Mouse (Mus musculus) urinary bladder, postnatal 25 days (tissue): ENCODE results near the gene Apaf1.

Experiments used
- DNase-seq: peaks from one replicate; pipeline ENCODE4 v3.0.0; 2022; ENCODE audit warnings: low spot score

Gene Apaf1

GRCm38 (mm10) chr10:90974491-90974890 is 108.1 kb downstream of the Apaf1 start:
- DNase-seq = no peak

DNA sequence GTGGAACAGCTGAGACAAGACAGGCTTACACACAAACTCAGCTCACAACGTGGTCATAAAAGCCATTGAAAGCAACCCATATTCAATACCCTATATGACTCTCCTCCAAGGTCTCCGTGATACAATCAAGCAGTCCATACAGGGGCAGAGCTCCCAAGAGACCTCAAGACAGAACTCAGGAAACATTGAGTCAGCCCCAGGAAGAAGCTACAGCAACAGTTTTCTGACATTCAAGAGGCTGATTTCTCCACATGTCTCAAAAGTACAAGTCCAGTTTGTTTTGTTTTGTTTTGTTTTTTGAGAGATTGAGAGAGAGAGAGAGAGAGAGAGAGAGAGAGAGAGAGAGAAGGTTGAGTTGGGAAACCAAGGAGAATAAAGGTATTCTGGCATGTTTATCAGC is 108.5 kb downstream of the Apaf1 start:
- DNase-seq = no peak

DNA sequence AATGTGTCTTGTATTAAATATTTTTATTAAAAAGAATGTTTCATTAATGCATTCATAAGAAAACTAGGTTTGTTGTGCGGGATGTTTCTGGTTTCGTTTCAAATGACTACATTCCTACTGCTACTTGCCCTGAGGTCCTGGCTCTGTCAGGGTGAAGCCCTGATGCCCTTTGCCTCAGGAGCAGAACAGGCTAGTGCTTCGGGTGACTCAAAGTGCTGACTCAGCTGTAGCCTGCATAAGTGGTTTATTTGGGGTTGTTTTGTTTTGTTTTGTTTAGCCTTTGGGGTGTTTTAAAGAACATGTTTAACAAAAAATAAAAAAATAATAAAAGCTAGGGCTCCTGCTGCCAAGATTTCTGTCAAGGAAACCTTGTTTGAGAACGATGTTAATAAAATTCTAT is 112.0 kb downstream of the Apaf1 start:
- DNase-seq = no peak

GRCm38 (mm10) chr10:90969355-90970174 is 113.0 kb downstream of the Apaf1 start:
- DNase-seq = peak; percentile 10

- no peak for DNase-seq
Observed at GRCm38 (mm10) chr10:90968247-90968646, 114.3 kb downstream of the Apaf1 start.

DNA sequence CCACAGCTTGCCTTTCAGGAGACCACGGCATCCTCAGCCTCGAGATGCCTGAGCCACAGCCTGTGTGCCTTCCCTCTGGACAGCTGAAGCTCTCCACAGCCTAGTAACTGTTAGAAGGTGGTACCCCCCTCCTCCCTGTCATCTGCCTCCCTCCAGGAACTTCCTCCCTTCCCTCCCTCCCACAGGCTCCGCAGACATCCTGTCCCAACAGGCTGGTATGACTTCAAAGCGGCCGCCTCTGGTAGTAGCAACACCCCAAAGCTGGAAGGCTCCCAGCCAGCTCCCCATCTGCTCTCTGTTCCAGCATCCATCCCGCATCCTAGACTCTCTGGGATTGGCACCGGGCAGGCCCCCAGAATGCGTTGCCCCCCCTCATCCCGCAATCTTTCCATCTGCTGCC is 115.7 kb downstream of the Apaf1 start:
- DNase-seq = no peak

DNA sequence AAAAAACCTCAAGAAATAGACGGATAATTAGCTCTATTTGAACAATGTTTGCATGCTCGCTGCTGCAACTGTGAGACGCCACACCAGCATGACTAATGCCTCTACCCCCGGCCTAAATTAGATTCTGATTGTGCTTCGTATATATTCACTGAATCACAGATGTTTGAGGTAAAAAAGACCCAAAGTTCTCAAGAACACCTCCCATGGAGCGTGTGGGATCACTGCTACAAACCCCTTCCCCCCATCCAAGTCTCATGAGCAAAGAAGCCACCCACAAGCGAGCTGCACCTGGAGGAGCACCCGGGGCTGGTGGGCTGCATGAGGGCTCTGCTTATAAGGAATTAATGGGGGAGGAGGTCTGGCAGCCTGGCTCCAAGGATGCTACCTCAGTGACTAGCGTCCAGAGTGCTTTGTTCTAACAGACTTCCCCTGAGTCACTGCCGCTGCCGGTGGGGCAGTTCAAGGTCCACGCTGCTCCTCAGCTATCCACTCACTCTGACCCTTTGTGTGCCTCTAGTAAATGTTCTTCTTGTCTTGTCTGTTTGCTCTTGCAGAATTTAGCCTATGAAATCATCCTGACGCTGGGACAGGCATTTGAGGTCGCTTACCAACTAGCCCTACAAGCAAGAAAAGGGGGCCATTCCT is 116.8 kb downstream of the Apaf1 start:
- no peak for DNase-seq

- no peak for DNase-seq
Observed at GRCm38 (mm10) chr10:90964511-90964910, 118.1 kb downstream of the Apaf1 start.

DNA sequence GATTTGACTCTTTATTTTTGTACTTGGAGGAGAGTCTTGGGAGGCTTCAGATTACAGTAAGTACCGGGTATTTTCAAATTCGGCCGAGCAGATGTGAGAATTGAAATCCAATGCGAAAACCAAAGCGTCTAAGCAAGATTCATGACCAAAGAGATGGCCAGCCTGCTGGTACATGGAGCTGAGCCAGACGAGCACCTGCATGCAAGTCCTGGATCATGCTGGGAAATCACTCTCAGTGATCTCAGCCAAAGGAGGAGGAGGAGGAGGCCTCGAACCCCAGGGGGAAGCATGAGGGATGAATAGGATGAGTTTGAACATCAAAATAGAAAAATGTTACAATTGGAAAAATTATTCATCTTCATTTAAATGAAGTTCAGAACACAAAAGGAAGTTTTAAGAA is 122.2 kb downstream of the Apaf1 start:
- DNase-seq = no peak

GRCm38 (mm10) chr10:90953821-90954220 is 128.7 kb downstream of the Apaf1 start:
- no peak for DNase-seq

DNA sequence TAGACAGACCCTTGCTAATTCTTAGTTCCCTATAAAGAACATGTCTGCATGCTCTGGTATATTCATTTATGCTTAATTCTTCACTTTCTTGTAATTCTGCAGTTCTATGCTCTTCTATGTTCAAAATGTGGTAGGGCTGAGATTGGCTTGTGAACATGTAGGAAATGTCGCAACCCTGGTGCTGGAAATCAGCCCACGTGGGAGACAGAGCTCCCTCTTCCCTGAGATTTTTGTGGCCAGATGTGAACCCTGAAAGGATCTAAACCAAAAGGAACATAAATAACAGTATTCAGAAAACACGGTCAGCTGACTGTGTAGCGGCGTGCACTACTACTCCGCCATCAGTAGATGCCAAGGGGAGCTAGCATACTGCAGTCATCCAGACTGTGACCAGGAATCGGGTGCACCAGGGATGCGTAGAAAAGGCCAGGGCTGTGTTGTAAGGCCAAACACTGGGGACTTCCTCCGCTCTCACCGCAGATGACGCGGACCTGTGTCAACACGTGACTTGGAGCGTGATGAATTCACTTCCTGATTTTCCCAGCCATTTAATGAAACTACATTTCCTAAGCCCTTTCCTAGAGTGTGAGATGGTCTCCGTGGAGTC is 129.4 kb downstream of the Apaf1 start:
- DNase-seq = no peak

DNA sequence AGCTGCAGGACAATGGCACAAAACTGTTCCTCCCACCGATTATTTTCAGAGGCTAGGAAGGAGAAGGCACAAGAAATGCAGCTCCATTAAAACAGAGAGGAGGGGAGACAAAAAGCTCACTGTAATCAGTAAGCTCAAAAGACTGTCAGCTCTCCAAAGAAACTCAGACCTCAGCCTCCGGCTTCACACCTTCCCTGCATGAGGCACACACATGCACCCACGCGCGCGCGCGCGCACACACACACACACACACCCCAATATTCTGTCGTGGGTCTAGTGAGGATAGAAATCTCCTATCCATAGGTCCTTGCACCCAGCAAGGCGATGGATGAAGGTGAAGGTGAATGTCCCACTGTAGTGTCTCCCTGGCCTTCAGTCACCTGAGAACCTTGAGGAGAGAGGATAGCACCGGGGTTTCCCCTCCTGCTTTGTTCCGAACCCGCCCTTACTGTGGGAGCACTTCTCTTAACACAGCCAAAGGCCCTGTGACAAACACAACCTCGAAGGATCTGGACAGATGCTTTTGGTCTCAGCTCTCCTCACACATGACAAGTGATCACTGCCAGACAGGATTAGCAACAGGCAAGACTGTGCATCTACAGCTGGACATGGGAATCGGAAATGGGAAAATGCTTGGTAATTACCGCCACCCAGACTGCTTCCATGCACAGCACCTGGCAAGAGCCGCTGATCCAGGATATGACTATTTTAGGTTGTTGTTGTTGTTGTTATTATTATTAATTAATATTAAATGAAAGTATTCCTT is 134.8 kb downstream of the Apaf1 start:
- no peak for DNase-seq

- no peak for DNase-seq
Observed at GRCm38 (mm10) chr10:90947043-90947442, 135.5 kb downstream of the Apaf1 start.

- no peak for DNase-seq
Observed at GRCm38 (mm10) chr10:90942001-90942700, 140.4 kb downstream of the Apaf1 start.

DNA sequence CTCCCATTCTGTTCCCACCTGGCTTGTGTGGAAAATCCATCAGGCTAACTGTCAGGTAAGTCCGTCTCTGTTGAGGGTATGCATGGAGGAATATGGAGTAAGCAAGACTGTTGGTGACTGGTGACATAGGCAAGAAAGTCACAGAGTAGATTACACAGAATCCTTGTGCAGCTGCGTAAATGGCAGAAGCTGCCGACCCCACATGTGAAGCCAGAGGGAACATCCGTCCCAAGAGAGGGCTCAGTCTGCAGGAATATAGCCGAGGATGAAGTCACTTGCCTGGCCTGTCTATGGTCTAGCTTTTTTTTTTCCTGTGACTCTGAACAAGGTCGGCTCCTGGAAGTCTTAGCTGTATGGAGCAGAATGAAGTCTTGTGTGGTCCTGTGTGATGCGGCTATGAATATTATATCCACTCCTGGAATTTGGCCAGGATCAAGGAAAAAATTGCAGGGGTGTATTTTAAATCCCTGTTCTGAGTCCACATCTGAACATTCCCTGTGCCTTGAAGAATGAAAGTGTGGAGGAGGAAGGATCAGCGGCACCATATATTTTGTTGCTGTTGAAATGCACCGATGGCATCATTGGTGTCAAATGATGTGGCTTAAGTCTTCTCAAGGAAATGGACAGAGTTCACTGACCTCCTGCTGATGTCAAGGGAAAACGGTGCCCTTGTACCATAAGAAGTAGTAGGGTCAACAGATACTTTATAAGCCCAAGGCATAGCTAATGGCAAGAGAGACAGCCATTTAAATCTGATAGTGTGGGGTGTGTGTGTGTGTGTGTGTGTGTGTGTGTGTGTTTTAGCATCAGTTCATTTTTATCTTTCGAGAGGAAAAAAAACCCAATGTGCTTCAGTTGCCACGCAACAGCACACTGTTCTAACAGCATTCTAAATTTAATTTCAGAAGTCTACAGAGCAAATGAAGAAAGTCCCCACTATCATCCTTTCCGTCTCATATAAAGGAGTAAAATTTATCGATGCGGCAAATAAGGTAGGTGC is 141.7 kb downstream of the Apaf1 start:
- no peak for DNase-seq
